Mouse (Mus musculus): Measurements from ENCODE around the gene Adam11. TPM values are rescaled to one million over a fixed set of nuclear protein-coding genes. Genes with fewer than 3 reads are reported as not detected.
A peak's percentile ranks its signal among the peaks of the same experiment; 100 is the strongest.

The Adam11 gene
- total RNA-seq, 2 experiments from 2014 or later = 6.9 TPM

DNA sequence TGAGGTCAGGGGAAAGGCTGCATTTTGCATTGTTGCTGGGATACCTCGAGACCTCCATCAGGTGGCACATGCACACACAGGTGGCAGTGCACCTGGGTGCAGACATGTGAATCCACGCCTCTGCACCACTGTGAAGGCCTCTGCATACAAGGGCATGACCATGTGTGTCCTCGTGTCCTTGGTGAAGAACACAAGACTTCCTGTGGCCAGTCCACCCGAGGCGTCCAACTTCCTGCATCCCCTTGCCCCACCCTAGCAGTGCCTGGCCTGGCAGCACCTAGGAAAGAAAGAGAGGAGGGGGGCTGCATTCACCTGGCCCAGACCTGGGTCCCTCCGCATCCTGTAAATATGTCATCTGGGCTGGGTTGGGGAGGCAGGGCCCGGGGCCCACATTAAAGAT is 18.6 kb downstream of the Adam11 start:
- DNase-seq = no peak

DNA sequence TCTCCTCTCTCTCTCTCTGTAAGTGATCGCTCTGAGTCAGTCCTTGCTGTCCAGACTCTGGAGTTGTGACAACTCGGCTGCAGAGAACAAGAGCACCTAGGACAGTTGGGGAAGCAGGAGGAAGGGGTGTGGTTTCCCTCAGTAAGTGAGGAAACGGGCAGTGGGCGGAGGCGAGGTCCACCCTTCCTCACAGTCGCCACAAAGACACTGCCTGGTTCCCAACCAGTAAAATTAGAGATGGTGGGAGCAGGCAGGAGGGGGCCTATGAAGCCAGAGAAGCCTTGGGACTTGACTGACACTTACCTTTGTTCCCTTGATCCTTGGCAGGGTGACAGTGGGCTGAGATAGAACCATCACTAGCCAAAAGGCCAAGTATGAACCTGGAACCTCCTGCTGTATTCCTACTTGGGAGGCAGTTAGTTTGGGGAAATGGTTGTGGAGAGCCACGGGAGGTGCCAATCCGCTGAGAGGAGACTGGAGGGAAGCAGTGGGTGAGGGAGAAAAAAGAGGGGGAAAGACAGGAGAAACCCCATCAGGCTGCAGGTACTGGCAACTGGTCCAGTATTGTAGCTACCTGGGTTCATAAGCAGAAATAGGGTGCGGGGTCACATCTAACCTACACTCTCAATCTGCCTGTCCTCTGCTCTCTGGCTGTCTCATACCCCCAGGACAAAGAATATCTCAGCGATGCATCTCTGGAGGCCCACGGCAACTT is 19.2 kb downstream of the Adam11 start:
- DNase-seq = no peak

DNA sequence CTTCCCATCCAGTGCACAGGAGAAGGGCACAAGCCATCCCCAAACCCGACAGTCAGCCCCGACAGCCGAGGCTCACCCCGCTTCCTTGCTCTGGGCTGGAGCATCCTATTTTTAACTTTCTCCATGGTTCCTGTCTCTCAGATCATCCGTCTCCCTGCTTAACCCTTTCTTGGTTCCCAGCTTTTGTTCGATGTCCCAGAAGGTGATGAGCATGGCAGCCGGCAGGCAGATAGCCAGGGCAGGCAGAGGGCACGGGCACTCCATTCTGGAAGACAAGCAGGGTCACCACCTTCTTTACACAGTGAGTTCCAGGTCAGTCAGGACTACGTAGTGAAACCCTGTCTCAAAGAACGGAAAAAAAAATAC is 19.7 kb downstream of the Adam11 start:
- DNase-seq = no peak

DNA sequence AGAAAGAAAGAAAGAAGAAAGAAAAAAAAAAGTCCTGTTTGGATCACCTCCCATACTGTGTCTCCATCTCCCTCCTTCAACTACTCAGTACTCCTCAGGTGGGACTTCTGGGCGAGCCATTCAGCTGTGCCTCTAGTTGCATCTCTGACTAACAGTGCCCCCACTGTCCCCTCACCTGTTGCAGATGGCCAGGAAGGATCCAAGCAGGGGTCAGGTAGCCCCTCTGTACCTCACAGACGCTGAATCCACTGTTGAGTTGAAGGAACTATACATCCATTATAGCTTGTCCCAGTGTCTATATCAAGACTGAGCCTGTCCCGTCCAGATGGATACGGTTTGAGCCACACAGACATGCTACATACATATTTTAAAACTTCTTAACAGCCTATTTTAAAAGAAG is 20.3 kb downstream of the Adam11 start:
- DNase-seq = no peak

DNA sequence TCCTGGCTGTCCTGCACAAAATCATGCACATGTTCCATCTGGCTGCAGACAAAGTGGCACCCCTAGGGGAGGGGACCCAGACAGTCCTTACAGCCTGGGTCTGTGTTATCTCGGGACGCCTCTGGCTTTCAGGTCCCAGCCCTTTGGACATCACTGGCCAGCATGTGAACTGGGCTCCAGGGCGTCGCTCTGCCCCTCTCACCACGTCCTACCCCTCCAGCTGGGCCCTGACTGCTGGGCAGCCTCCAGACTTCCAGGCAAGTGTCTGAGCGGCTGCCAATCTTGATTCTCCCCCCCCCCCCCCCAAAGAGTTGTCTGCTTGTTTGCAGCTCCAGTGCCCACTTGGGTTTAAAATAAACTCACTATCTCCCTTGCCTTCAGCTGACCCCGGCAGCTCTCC is 22.2 kb downstream of the Adam11 start:
- DNase-seq = peak; percentile 58

DNA sequence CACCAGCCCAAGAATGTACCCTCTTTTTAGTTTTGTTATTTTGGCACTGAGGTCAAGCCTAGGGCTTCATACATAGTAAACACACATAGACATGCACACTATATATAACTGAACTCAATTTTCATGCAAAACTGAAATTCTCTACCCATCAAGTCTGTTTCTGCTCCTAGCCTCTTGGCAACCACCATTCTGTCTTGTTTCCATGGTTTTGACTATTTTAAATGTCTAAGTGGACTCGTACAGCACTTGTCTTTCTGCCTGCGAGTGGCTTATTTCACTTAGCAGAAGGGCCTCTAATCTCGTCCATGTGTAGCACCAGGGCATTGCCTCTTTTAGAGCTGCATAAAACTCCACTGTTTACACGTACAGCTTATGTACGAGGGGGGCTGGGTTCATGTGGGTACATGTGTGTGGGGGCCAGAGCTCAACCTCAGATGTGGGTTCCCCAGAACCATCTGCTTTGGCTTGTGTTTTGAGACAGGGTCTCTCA is 26.5 kb downstream of the Adam11 start:
- DNase-seq = no peak

DNA sequence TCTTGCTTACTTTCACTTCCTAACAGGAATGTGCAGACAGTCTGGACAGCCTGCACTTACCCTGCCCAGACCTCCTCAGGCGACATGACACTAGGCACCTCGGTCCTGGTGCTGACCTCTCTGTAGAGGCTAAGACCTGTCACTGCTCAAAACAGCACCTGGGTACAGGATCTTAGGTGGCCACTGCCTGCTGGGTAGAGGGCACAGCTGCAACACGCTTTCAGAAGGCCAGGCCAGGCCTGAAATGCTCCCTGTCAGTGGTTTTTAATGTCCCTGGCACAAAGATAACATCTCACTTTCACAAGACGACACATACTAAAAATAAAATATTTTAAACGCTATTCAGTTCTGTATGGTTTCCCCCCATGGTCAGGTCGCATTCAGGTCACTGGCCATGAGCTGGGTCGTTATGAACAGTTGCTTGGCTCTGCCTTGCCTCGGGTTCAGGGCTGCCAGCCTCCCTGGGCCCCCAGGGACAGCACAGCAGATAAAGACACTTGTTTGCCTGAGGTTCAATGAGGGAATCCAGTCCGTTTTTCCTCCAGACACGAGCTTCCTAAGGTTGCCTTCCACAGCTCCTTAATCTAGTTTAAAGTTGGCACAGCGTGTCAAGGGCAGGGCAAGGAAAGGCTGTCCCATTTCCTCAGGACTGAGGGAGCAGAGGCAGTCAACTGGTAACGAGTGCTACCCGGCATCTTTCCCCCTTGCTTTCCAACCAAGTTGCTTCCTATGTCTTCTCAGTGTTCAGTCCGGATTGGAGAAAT is 30.6 kb downstream of the Adam11 start:
- DNase-seq = no peak

DNA sequence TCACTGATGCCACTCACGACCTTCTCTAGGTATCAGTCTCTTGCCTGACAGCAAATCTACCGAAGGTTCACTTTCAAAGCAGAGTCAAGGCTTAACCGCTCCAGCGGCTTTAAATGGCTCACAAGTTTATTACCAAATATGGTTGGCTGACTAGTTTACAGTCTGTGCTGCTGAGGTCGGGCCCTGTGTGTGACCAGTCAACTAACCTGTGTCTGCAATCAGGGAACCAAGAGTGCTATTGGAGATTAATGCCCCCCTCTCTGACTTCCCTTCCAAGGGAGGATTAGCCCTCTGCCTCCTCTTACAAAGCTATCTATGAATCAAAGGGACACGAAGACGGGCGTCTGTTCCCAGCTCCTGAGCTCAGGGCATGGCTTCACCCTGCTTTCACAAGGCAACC is 32.9 kb downstream of the Adam11 start:
- no peak for DNase-seq

DNA sequence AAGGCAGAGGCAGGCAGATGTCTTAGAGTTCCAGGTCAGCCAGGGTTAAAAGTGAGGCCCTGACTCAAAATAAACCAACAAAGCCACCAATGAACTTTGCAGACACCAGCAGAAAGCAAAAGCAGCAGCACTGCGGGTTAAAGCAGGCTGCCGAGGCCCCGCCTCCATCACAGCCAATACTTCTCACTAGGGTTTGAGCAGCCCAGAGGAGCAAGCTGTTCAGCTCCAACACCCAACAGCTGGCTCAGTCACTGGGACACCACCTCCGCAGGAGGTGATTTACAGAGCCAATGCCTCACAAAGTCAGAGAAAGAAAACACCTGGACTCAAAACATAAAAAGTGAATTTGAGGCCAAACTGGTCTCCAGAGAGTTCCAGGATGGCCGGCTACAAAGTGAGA is 42.2 kb downstream of the Adam11 start:
- DNase-seq = no peak

DNA sequence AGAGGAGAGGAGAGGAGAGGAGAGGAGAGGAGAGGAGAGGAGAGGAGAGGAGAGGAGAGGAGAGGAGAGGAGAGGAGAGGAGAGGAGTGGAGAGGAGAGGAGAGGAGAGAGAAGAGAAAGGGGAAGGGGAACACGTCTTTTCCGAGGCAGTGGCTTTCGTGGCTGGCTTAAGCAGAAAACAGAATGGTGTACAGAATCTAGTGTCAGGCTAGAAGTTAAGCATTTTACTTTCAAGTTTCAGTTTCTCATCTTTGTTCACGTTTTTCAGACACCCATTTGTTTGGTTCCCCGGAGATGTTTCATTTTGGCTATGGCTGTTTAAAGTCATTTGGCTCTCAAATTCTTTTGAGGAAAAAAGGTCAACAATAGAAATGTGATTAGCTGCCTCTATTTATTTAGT is 47.0 kb downstream of the Adam11 start:
- DNase-seq = no peak

DNA sequence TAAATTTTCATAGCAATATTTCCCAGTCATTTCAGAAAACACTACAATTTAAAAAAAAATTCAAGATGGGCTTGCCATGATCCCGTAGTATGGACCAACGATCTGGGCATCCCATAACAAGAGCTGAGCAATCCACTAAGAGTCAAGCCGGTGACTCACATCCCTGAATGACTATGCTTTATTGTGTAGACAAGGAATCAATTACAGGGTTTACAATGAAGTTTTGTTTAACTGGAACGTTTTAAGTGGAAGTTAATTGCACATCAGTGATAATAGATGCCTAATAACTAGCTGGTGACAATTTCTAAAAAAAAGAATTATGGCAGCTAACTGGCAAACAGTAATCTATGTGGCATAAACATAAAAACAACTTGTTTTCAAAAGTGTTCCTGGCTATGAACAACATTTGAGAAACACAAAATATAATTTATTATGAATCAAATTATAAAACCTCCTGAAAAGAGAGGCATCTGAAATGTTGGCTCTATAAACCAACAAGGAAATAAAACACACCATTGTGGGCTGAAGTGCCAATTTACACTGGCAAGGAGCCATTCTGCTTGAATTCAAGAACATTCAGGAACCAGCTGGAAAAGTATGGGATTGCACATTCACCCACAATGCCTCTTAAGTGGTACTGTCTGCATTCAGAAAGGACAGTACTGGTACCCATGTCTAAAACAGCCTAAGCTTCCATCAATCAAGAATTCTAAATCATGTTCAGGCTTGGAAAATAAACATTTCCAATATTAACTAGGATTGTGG is 49.7 kb downstream of the Adam11 start:
- no peak for DNase-seq

DNA sequence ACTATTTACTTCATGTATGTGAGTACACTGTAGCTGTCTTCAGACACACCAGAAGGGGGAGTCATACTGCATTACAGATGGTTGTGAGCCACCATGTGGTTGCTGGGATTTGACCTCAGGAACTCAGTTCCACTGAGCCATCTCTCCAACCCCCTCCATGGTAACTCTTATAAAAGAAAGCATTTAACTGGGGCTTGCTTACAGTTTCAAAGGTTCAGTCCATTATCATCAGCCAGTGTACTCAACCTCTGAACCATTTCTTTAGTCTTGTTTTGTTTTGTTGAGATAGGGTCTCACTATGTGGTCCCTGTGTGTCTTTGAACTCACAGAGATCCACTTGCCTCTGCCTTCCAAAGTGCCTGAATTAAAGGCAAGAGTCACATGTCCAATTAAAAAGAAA is 53.6 kb downstream of the Adam11 start:
- DNase-seq = no peak

DNA sequence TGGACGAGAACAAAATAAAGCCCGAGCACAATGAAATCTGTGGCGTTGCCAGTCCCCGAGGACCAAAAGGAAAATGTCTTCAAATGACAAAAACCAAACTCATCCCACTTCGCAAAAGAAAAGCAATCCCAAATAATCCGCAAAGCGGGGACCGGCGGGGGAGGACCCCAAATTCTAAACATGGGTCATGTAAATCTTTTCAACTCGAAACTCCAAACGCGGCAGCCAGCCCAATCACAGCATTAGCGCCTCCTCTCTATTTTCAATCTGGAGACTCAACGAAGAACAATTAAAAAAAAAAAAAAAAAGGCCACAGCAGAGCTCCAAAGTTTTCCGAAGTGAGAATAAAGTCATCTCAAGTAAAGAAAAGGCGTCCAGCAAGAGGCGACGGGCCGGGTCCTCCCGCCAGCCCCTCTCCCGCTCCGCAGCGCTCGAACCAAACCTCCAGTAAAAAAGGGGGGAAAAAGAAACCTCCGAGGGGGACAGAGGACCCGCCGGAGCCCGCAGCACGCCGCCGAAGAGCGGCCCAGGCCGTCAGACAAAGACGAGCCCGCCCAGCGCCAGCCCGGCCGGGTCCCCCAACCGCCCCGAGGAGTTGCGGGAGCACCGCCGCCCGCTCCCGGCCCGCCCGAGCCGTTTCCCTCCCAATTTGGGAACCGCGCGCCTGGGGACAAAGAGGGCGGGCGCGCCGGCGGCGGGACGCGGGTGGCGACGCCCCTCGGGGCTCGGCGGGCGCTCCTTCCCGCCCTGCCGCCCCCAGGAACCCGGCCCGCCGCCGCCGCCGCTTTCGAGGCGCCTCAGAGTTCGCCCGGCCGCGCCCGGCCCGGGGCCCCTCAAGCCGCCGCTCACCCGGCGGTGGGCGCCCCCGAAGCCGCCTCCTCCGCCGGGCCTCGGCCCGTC is 57.1 kb downstream of the Adam11 start:
- peak; percentile 67 for DNase-seq

DNA sequence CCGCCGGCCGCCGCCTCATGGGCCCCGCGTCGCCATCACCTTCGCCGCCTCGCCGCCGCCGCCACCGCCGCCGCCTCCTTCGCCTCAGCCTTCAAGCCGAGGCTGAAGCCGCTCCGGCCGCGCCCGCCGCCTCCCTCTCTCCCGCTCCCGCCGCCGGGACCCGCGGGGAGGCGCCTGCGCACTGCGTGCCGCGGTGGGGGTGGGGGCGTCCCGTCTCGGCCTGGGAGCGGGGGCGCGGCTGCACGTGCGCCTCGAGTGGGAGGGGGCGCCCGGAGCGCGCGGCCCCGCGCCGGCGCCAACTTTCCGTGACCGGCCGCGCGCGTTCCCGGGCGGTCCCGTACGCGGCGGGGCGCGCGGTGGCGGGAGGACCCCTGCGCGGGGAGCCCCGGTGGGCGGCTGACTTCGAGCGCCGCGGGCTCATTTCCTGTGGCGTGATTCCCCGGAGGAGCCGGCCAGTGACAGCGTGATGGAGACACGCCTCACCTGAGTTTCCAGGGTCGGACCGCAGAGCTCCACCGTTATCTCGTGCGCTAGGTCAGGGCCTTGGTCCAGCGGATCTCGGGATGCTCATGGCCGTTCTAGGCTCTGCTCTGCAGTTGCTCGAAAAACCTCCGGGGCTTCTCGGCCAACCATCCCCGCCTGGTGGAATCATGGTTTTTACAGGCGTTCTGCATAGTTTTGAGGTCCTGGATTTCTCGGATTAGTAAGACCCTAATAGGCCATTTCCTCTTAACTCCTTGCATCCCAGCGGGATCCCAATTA is 58.0 kb downstream of the Adam11 start, which contains the start of gene Gjc1:
TSS of gene Gjc1 (minus strand) at position 680 of the 762 bp plus-strand sequence.
- DNase-seq = peak; percentile 87

DNA sequence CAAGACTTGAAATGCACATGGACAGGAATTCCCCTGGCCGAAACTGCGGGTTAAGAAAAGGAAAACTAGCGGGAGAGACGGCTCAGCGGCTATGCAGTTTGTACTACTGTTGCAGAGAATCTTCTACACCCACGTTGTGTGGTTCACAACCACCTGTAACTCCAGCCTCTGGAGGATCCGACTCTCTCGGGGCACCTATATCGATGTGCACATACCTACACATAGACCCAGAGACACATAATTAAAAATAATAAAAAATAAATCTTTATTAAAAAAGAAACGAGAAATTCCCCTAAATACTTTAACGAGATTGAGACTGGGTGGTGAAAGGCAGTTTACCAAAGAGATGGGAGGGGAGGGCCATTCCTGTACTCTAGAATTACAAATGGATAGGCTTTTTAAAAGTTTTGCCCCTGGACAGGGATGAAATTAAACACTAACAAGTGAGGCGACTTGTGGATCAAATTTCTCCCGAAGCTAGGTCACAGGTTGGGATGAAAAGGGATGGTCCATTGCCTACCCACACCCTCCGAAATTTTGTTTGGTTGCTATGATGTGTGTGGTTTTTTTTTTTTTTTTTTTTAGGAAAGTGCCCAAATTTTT is 58.6 kb downstream of the Adam11 start:
- no peak for DNase-seq

DNA sequence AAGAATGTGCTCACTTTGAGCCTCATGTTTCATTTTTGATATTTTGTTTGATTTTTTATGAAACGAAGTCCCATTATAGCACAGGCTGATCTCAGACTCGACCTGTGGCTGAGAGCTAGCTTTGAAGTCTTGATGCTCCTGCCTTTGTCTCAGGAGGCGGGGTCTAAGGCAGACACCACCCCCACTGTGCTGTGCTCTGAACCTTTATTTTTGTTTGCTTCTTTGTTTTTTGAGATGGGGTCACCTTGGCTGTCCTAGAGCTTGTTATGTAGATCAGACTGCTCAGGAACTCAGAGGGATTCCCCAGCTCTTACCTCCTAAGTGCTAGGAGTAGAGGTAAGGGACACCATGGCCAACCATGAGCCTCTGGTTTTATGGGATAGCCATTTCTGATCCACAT is 59.2 kb downstream of the Adam11 start:
- no peak for DNase-seq

DNA sequence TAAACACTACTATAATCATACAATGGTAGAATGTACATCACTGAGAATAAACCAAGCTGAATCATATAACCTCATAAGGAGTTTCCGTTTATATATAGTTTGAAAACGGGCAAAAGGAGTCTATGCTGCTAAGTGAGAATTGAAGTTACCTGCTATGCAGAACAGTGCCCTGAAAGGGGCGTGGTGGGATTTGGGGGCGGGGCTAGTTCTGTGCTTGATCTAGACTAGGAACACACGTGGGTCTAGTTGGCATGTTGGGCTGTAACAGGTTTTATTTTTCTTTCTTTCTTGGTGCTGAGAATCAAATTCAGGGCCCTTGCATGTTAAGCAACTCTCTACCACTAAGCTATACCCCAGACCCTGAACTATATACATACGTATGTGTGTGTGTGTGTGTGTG is 60.0 kb downstream of the Adam11 start:
- no peak for DNase-seq

DNA sequence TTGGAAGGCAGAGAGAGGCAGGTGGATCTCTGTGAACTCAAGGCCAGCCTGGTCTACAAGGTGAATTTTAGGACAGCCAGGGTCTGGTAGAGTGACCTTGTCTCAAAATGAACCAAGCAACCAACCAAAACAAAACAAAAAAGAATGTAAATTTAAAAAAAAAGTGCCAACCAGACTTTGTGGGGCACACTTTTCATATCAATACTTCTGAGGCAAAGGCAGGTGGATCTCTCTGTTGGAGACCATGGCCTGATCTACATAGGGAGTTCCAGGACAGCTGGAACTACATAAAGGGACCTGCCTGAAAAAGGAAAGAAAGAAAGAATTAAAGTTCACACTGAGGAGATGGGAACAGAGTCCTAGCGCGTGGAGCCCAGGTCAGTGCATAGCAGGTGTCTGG is 65.2 kb downstream of the Adam11 start:
- DNase-seq = no peak

DNA sequence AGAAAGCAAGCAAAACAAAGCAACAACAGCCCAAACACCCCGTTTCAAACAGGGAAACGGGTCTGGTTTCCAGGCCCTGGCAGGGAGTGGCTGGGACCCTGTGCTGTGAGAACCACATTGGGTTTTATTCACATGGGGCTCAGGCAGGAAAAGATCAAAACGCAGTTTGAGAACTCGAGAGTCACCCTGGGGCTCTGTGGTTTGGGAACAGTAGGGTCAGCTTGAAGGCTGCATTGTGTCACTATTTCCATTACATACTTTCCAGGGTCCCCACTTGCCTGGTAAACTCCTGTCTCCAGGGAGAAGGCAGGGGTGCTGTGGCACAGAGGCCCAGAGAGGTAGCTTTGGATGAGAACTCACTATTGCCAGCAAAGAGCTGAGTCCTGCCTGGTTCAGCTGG is 65.9 kb downstream of the Adam11 start:
- no peak for DNase-seq

Data from heart, postnatal 4 days (tissue).